Mouse (Mus musculus): ENCODE data around the gene Gm3532.
"Not testable (repeated sequence)": the region's sequence is repeated elsewhere in the genome, so short reads cannot be mapped to it uniquely, and the experiment has no call there.

Gene Gm3532

DNA sequence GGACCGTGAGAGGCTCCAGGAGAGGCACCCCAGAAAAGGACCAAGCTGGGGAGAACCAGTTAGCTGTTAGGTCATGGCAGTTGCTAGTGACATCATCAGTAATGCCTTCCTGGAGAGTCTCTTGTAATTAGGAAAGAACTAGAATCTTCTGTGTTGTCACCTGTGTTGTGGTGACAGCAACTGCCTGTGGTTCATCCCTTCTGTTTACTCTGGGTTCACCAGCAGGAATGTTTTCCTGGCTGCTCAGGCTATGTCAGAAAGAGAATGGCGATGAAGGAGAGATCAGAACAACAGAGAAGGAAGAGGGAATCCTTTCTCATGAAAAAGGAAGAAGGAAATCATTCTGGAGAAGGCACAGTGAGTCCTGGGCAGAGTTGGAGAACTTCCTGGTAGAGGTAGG lies at the start of gene Gm3532:
Gm3532 (plus strand) TSS at position 301 of the 400 bp plus-strand sequence.
- DNase-seq (ENCODE audit: low read depth, low spot score) = not testable (repeated sequence)

DNA sequence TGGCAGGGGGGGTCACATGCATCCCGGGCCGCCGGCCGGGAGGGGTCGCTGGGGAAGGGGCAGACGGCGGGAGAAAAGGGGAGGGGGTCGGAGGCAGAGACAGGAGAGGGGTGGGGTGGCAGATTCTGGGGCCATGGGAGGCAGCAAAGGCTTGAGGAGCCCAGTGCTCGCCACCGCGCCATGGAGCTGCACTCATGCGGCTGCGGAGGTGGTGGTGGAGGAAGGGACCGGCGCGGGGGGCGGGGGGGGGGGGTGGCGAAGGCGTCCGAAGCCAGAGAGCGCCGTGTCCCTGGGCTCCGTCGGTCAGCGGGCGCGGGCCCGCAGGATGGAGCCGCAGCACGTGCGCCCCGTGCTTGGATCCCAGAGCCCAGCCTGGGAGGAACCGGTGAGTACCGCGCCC lies 36.9 kb upstream of the Gm3532 start, which contains the start of gene Gm3488:
Gm3488 (plus strand) TSS at position 301 of the 400 bp plus-strand sequence.
- DNase-seq (ENCODE audit: low read depth, low spot score) = not testable (repeated sequence)

Measured in forelimb bud, embryonic 11.5 days (tissue).